Mouse (Mus musculus) myocyte (in vitro differentiated cells): ENCODE results near the gene Fstl1. TPM values are rescaled to one million over a fixed set of nuclear protein-coding genes. Genes with fewer than 3 reads are reported as not detected.

Experiments
- H3K27me3 ChIP-seq: one replicate; pipeline ENCODE4 v1.6.1; 2011; ENCODE audit not compliant: control insufficient read depth, insufficient read depth, insufficient read length
- H3K36me3 ChIP-seq: one replicate; pipeline ENCODE4 v1.6.1; 2011; ENCODE audit not compliant: control insufficient read depth, insufficient read depth
- H3K4me2 ChIP-seq: one replicate; pipeline ENCODE4 v1.6.1; 2011; ENCODE audit warnings: low read depth, control low read depth
- H3K4me3 ChIP-seq: one replicate; pipeline ENCODE4 v1.5.1; 2011; ENCODE audit warnings: mild to moderate bottlenecking, control low read depth, moderate library complexity
- H3K79me2 ChIP-seq: one replicate; pipeline ENCODE4 v1.6.1; 2011; ENCODE audit not compliant: control insufficient read depth, insufficient read depth
- H3ac ChIP-seq: one replicate; pipeline ENCODE4 v1.6.1; 2011; ENCODE audit not compliant: control insufficient read depth, insufficient read length
- CEBPB ChIP-seq: IDR thresholded peaks from 2 replicates; pipeline ENCODE4 v1.6.1; 2011; ENCODE audit warnings: mild to moderate bottlenecking, moderate library complexity; ENCODE audit not compliant: poor library complexity, insufficient read depth, severe bottlenecking
- E2F4 ChIP-seq: IDR thresholded peaks from one replicate; pipeline ENCODE4 v1.6.1; 2011; ENCODE audit warnings: mild to moderate bottlenecking, control low read depth, moderate library complexity; ENCODE audit not compliant: insufficient read depth
- MAX ChIP-seq: IDR thresholded peaks from one replicate; pipeline ENCODE4 v1.6.1; 2011; ENCODE audit warnings: low read depth, mild to moderate bottlenecking, control low read depth
- MYOD1 ChIP-seq, 3 experiments: IDR thresholded peaks; one replicate each; pipeline ENCODE4 v1.6.1; 2011; ENCODE audit warnings: control low read depth in 2 of 3, low read depth in 2 of 3, mild to moderate bottlenecking in 2 of 3, moderate library complexity in 1 of 3; ENCODE audit not compliant: insufficient read length in 2 of 3, control insufficient read depth in 1 of 3
- MYOG ChIP-seq, 3 experiments: IDR thresholded peaks; one replicate each; pipeline ENCODE4 v1.6.1; 2011; ENCODE audit warnings: control low read depth in 2 of 3, low read depth in 2 of 3, mild to moderate bottlenecking in 2 of 3; ENCODE audit not compliant: insufficient read length in 2 of 3, control insufficient read depth in 1 of 3, insufficient read depth in 1 of 3
- POLR2A ChIP-seq: IDR thresholded peaks from one replicate; pipeline ENCODE4 v1.6.1; 2011; ENCODE audit warnings: low read depth, mild to moderate bottlenecking, control low read depth, moderate library complexity; ENCODE audit not compliant: insufficient read length
- POLR2AphosphoS2 ChIP-seq: IDR thresholded peaks from one replicate; pipeline ENCODE4 v1.6.1; 2011; ENCODE audit warnings: low read depth, control low read depth; ENCODE audit not compliant: insufficient read length
- REST ChIP-seq: IDR thresholded peaks from one replicate; pipeline ENCODE4 v1.6.1; 2011; ENCODE audit warnings: mild to moderate bottlenecking, control low read depth, moderate library complexity; ENCODE audit not compliant: insufficient read depth, insufficient read length
- SRF ChIP-seq: IDR thresholded peaks from one replicate; pipeline ENCODE4 v1.6.1; 2011; ENCODE audit warnings: low read depth; ENCODE audit not compliant: control insufficient read depth, insufficient read length
- TCF12 ChIP-seq: IDR thresholded peaks from one replicate; pipeline ENCODE4 v1.6.1; 2011; ENCODE audit warnings: mild to moderate bottlenecking, control low read depth; ENCODE audit not compliant: poor library complexity, insufficient read depth, severe bottlenecking
- TCF3 ChIP-seq: IDR thresholded peaks from one replicate; pipeline ENCODE4 v1.6.1; 2011; ENCODE audit warnings: low read depth, control low read depth; ENCODE audit not compliant: insufficient read length
- USF1 ChIP-seq: IDR thresholded peaks from one replicate; pipeline ENCODE4 v1.6.1; 2011; ENCODE audit warnings: low read depth, mild to moderate bottlenecking, control low read depth, moderate library complexity
- polyA plus RNA-seq: library from polyadenylated mRNA; unstranded; fragments of >200 nt; fragmentation: generic; extraction: Trizol; gene quantifications from one replicate; pipeline ENCODE4 v1.2.1, GENCODE M21; 2012; ENCODE audit warnings: missing spikeins

The Fstl1 gene
- polyA plus RNA-seq, 1 experiment, result 134 TPM

- Histone ChIP-seq H3K79me2 (peaks cover 8% of the 10 kb centered on the region), H3K27me3 (no peaks in the 10 kb centered on the region), H3K4me2 (no peak overlapping the region), H3ac (no peak overlapping the region), H3K4me3 (no peak overlapping the region), H3K36me3 (peaks cover 8% of the 10 kb centered on the region)
- TF ChIP-seq TCF3, result no peak
- TF ChIP-seq USF1, result peak; percentile 6
These were observed 32.4 kb downstream of the Fstl1 start for GRCm38 (mm10) chr16:37808866-37809622.

DNA sequence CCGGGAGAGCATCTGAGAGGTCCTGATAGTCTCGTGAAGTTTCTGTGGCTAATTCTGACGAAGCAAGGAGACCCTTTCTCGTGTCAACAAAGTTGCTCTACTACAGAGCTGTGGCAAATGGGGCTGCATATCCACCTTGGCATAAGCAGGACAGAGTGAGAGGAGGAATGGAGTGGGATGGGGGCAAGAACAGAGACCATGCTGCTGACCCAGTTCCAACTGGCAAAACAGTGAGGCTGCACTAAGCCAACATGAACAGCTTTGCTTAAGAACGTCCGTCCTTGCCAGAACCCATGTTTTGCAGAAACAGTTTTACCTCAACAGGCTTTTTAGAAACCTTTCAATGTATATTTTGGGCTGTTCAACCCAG, 32.9 kb downstream of the Fstl1 start:
- TF ChIP-seq MAX (no peak), TCF3 (no peak), USF1 (no peak), POLR2AphosphoS2 (no peak), SRF (no peak), CEBPB (no peak)
- Histone ChIP-seq H3K27me3 (no peaks in the 10 kb centered on the region), H3K4me2 (no peak overlapping the region), H3K4me3 (no peak overlapping the region), H3K36me3 (peaks cover 5% of the 10 kb centered on the region), H3ac (no peak overlapping the region), H3K79me2 (peaks cover 8% of the 10 kb centered on the region)

- peaks cover 8% of the 10 kb centered on the region for H3K79me2 ChIP-seq
- no peak overlapping the region for H3K4me3 ChIP-seq
- H3ac ChIP-seq, result no peak overlapping the region
- no peak overlapping the region for H3K4me2 ChIP-seq
- no peak for TF ChIP-seq POLR2A
- TF ChIP-seq REST, result no peak
- no peak for TF ChIP-seq MAX
- TF ChIP-seq SRF, result no peak
- TF ChIP-seq USF1, result no peak
- no peaks in the 10 kb centered on the region for H3K27me3 ChIP-seq
- H3K36me3 ChIP-seq, result peaks cover 17% of the 10 kb centered on the region
These were observed 35.2 kb downstream of the Fstl1 start for GRCm38 (mm10) chr16:37811874-37812273.

DNA sequence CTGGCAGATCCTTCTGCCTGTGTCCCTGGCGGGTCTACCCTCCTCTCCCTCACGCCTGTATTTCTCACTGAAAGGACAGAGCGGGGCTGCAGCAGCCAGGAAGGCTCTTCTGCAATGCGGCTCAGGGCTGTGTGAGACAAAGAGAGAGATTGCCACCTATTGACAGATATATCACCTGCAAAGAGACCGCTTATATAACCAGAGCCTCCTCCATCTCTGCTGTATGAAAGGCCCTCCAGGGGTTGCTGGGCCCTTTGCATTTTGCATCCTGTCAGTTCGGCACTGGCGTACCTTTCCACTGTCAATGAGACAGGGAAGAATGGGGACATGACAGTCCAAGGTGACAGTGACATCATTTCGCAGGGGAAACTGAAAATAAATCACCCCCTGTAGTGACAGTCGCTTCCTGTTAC, 35.8 kb downstream of the Fstl1 start:
- H3K36me3 ChIP-seq, result peaks cover 19% of the 10 kb centered on the region
- H3ac ChIP-seq, result no peak overlapping the region
- H3K4me2 ChIP-seq, result no peak overlapping the region

GRCm38 (mm10) chr16:37813691-37814382, 37.2 kb downstream of the Fstl1 start:
- Histone ChIP-seq H3K4me3 (no peak overlapping the region), H3K4me2 (peak overlapping the region; percentile 71), H3K79me2 (peaks cover 8% of the 10 kb centered on the region), H3ac (no peak overlapping the region), H3K27me3 (no peaks in the 10 kb centered on the region), H3K36me3 (peaks cover 27% of the 10 kb centered on the region)
- TF ChIP-seq SRF (no peak), REST (no peak), MYOD1 (IDR thresholded peaks at IDR 0.05; ENCODE audit: control insufficient read depth in 1 of 3, insufficient read length in 2 of 3, low read depth in 2 of 3) (no peak), TCF3 (no peak), TCF12 (no peak), MAX (no peak), POLR2AphosphoS2 (no peak), MYOG (IDR thresholded peaks at IDR 0.05; ENCODE audit: control insufficient read depth in 1 of 3, insufficient read depth in 1 of 3, insufficient read length in 2 of 3, low read depth in 2 of 3) (no peak), E2F4 (no peak), USF1 (no peak), CEBPB (no peak), POLR2A (no peak)

More for the DNA sequence above, 35.8 kb downstream of the Fstl1 start:
- peaks cover 8% of the 10 kb centered on the region for H3K79me2 ChIP-seq
- TF ChIP-seq MYOD1 (IDR thresholded peaks at IDR 0.05; ENCODE audit: control insufficient read depth in 1 of 3, insufficient read length in 2 of 3, low read depth in 2 of 3) (no peak), SRF (no peak), TCF3 (no peak), TCF12 (no peak), E2F4 (no peak), MYOG (IDR thresholded peaks at IDR 0.05; ENCODE audit: control insufficient read depth in 1 of 3, insufficient read depth in 1 of 3, insufficient read length in 2 of 3, low read depth in 2 of 3) (no peak), REST (no peak), CEBPB (no peak), MAX (no peak), POLR2AphosphoS2 (no peak), USF1 (no peak), POLR2A (no peak)
- H3K4me3 ChIP-seq, result no peak overlapping the region
- no peaks in the 10 kb centered on the region for H3K27me3 ChIP-seq
